Mouse (Mus musculus): ENCODE data around the gene Sh3d21. TPM values are rescaled to one million over a fixed set of nuclear protein-coding genes. Genes with fewer than 3 reads are reported as not detected.

Gene Sh3d21
- total and polyA plus RNA-seq, 3 experiments = 0.31 to 1.3 TPM; not detected in 1

- H3K36me3 ChIP-seq (ENCODE audit: control insufficient read depth in 1 of 2, insufficient read depth in 2 of 2, low read length in 2 of 2) = peaks cover 0 to 42% of the 10 kb centered on the region in 2 experiments; a peak in 2 of 4 replicates
- peak overlapping the region; percentile 88 for H3K9ac ChIP-seq (ENCODE audit: control insufficient read depth, low read depth, low read length, poor library complexity, severe bottlenecking)
- no peaks in the 10 kb centered on the region for H3K27me3 ChIP-seq (ENCODE audit: control insufficient read depth in 1 of 2, insufficient read depth in 2 of 2, low read length in 2 of 2)
- H3K9me3 ChIP-seq (replicated peaks; ENCODE audit: insufficient read depth, low read length) = no peaks in the 10 kb centered on the region
- DNase-seq (ENCODE audit: low read depth, low spot score) = peak; percentile 84
- peaks cover 12 to 54% of the 10 kb centered on the region in 2 experiments for H3K4me1 ChIP-seq (ENCODE audit: control insufficient read depth in 1 of 2, insufficient read depth in 2 of 2, low read length in 2 of 2)
- H3K79me2 ChIP-seq (ENCODE audit: control insufficient read depth, insufficient read depth, low read length, poor library complexity) = peaks cover 53% of the 10 kb centered on the region
- peak overlapping the region; percentile 85 for H3K27ac ChIP-seq (ENCODE audit: control insufficient read depth, low read depth, low read length)
- peak overlapping the region; percentile 84 to 93 for H3K4me3 ChIP-seq (ENCODE audit: control insufficient read depth in 1 of 2, insufficient read depth in 1 of 2, low read depth in 2 of 2, low read length in 2 of 2)
- TF ChIP-seq MAFK (IDR thresholded peaks at IDR 0.05; ENCODE audit: borderline replicate concordance, low read depth, low read length) (no peak), MAX (IDR thresholded peaks at IDR 0.05; ENCODE audit: low read length) (peak; percentile 15), EP300 (IDR thresholded peaks at IDR 0.05; ENCODE audit: low read depth in 1 of 2, low read length in 2 of 2) (0 out of 4 replicates have a peak, but pooled peaks of 1 of the 2 experiments have one; percentile 9), SIN3A (IDR thresholded peaks at IDR 0.05; ENCODE audit: low read length) (peak; percentile 95), RCOR1 (IDR thresholded peaks at IDR 0.05; ENCODE audit: low read depth, low read length) (peak; percentile 54; the same call in 1 of the 2 replicates), CTCF (IDR thresholded peaks at IDR 0.05 in 2 of 3, conservative IDR thresholded peaks at IDR 0.05 in 1 of 3; ENCODE audit: control insufficient read depth in 1 of 3, insufficient read depth in 1 of 3, low read depth in 2 of 3, low read length in 3 of 3, poor library complexity in 1 of 3, severe bottlenecking in 1 of 3) (no peak), BHLHE40 (IDR thresholded peaks at IDR 0.05; ENCODE audit: borderline replicate concordance, low read depth, low read length) (0 out of 2 replicates have a peak, but pooled peaks have one; percentile 19), ELF1 (IDR thresholded peaks at IDR 0.05; ENCODE audit: low read depth, low read length) (no peak), GATA1 (IDR thresholded peaks at IDR 0.05; ENCODE audit: low read depth, low read length) (peak; percentile 78), ETS1 (IDR thresholded peaks at IDR 0.05; ENCODE audit: low read depth, low read length) (peak; percentile 80), MXI1 (IDR thresholded peaks at IDR 0.05; ENCODE audit: low read depth, low read length) (peak; percentile 88), HCFC1 (IDR thresholded peaks at IDR 0.05; ENCODE audit: low read depth, low read length) (peak; percentile 45; the same call in 1 of the 2 replicates)
Measured at GRCm38 (mm10) chr4:126104261-126105075, 58.8 kb downstream of the Sh3d21 start.

DNA sequence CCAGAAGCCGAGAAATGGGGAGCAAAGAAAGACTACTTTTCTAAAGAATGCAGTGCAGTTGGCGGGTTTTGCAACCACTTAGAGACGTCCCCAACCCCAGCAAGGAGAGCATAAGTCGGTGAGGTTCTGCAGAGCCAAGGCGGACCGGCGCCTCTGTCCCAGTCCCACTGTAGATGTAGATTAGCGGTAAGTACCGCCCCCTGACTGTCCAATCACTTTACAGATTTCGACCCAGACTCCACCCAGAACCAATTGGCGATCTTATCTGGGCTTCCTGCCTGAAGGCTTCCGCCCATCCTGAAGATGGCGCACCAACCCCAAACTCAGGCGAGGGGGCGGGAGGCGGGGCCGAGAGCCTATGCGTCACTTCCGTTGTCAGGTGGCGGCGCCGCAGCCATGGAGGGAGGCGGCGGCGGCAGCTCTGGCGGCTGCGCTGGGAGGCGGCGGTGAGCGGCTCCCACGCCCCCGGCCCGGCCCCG, 59.7 kb downstream of the Sh3d21 start, which contains the start of gene Stk40:
Gene Stk40 (plus strand): TSS at position 368 of the 479 bp plus-strand sequence.
- H3K4me1 ChIP-seq (ENCODE audit: control insufficient read depth in 1 of 2, insufficient read depth in 2 of 2, low read length in 2 of 2) = peaks cover 9 to 55% of the 10 kb centered on the region in 2 experiments
- peak within 1 kb of the TSS; percentile 93 for H3K27ac ChIP-seq (ENCODE audit: control insufficient read depth, low read depth, low read length)
- no peaks in the 10 kb centered on the region for H3K27me3 ChIP-seq (ENCODE audit: control insufficient read depth in 1 of 2, insufficient read depth in 2 of 2, low read length in 2 of 2)
- DNase-seq (ENCODE audit: low read depth, low spot score) = peak; percentile 98
- peaks cover 46% of the 10 kb centered on the region for H3K79me2 ChIP-seq (ENCODE audit: control insufficient read depth, insufficient read depth, low read length, poor library complexity)
- H3K36me3 ChIP-seq (ENCODE audit: control insufficient read depth in 1 of 2, insufficient read depth in 2 of 2, low read length in 2 of 2) = peaks cover 0 to 42% of the 10 kb centered on the region in 2 experiments; a peak in 2 of 4 replicates
- H3K9ac ChIP-seq (ENCODE audit: control insufficient read depth, low read depth, low read length, poor library complexity, severe bottlenecking) = peak within 1 kb of the TSS; percentile 88
- no peaks in the 10 kb centered on the region for H3K9me3 ChIP-seq (replicated peaks; ENCODE audit: insufficient read depth, low read length)
- H3K4me3 ChIP-seq (ENCODE audit: control insufficient read depth in 1 of 2, insufficient read depth in 1 of 2, low read depth in 2 of 2, low read length in 2 of 2) = peak within 1 kb of the TSS; percentile 84 to 93
- peak; percentile 87 to 96 for TF ChIP-seq POLR2A (IDR thresholded peaks at IDR 0.05; ENCODE audit: control insufficient read depth in 1 of 2, insufficient read depth in 1 of 2, low read depth in 1 of 2, low read length in 2 of 2, poor library complexity in 1 of 2)
- TF ChIP-seq RCOR1 (IDR thresholded peaks at IDR 0.05; ENCODE audit: low read depth, low read length) = 0 out of 2 replicates have a peak, but pooled peaks have one; percentile 41
- peak; percentile 0; the same call in 1 of the 2 replicates for TF ChIP-seq E2F4 (IDR thresholded peaks at IDR 0.05; ENCODE audit: borderline replicate concordance, low read depth, low read length)
- no peak; the same call in none of the 2 replicates for TF ChIP-seq MAX (IDR thresholded peaks at IDR 0.05; ENCODE audit: low read length)
- no peak for TF ChIP-seq TAL1 (IDR thresholded peaks at IDR 0.05; ENCODE audit: low read length)
- TF ChIP-seq GATA1 (IDR thresholded peaks at IDR 0.05; ENCODE audit: low read depth, low read length) = peak; percentile 96
- no peak for TF ChIP-seq GABPA (IDR thresholded peaks at IDR 0.05; ENCODE audit: low read depth, low read length)
- TF ChIP-seq JUND (IDR thresholded peaks at IDR 0.05; ENCODE audit: low read depth, low read length) = no peak
- peak; percentile 95 for TF ChIP-seq HCFC1 (IDR thresholded peaks at IDR 0.05; ENCODE audit: low read depth, low read length)
- no peak for TF ChIP-seq ZKSCAN1 (IDR thresholded peaks at IDR 0.05; ENCODE audit: low read depth, low read length)
- peak; percentile 98 for TF ChIP-seq ELF1 (IDR thresholded peaks at IDR 0.05; ENCODE audit: low read depth, low read length)
- peak in 2 of 3 experiments; percentile 50 to 60; a peak in 4 of 6 replicates for TF ChIP-seq CTCF (IDR thresholded peaks at IDR 0.05 in 2 of 3, conservative IDR thresholded peaks at IDR 0.05 in 1 of 3; ENCODE audit: control insufficient read depth in 1 of 3, insufficient read depth in 1 of 3, low read depth in 2 of 3, low read length in 3 of 3, poor library complexity in 1 of 3, severe bottlenecking in 1 of 3)
- TF ChIP-seq SIN3A (IDR thresholded peaks at IDR 0.05; ENCODE audit: low read length) = peak; percentile 40; the same call in 1 of the 2 replicates
- TF ChIP-seq KAT2A (conservative IDR thresholded peaks at IDR 0.05; ENCODE audit: low read depth, low read length) = peak; percentile 64; the same call in 1 of the 2 replicates
- TF ChIP-seq MAFK (IDR thresholded peaks at IDR 0.05; ENCODE audit: borderline replicate concordance, low read depth, low read length) = no peak
- TF ChIP-seq USF1 (IDR thresholded peaks at IDR 0.05; ENCODE audit: low read depth, low read length) = peak; percentile 63
- no peak for TF ChIP-seq USF2 (IDR thresholded peaks at IDR 0.05; ENCODE audit: borderline replicate concordance in 1 of 2, insufficient read depth in 1 of 2, low read depth in 1 of 2, low read length in 2 of 2)
- peak; percentile 43; the same call in 1 of the 2 replicates for TF ChIP-seq BHLHE40 (IDR thresholded peaks at IDR 0.05; ENCODE audit: borderline replicate concordance, low read depth, low read length)
- 0 out of 2 replicates have a peak, but pooled peaks have one; percentile 28 for TF ChIP-seq MEF2A (IDR thresholded peaks at IDR 0.05; ENCODE audit: extremely low read depth, insufficient replicate concordance, low read depth, low read length, poor library complexity, severe bottlenecking)
- TF ChIP-seq MYC (IDR thresholded peaks at IDR 0.05; ENCODE audit: low read depth, low read length) = no peak; the same call in 1 of the 2 replicates
- TF ChIP-seq TCF12 (IDR thresholded peaks at IDR 0.05; ENCODE audit: low read depth, low read length) = peak; percentile 60
- TF ChIP-seq CHD1 (IDR thresholded peaks at IDR 0.05; ENCODE audit: low read depth, low read length) = no peak
